Mouse (Mus musculus) kidney, embryonic 16.5 days (tissue): ENCODE measurements around the gene Il1rl1. TPM values are rescaled to one million over a fixed set of nuclear protein-coding genes. Genes with fewer than 3 reads are reported as not detected.

Source experiments
- ATAC-seq: fragments of 200-750 bp; cut with Nextera tagmentation; 2 replicates; pipeline ENCODE4 v1.8.0; 2017; ENCODE audit warnings: moderate TSS enrichment; ENCODE audit not compliant: low FRiP score, low TSS enrichment
- H3K27ac ChIP-seq: fragments of 300-500 bp; sonication (generic); 2 replicates; pipeline ENCODE4 v1.5.1; 2014; ENCODE audit warnings: low read length
- H3K27me3 ChIP-seq: fragments of 300-500 bp; sonication (generic); 2 replicates; pipeline ENCODE4 v1.6.1; 2014; ENCODE audit warnings: low read length, control low read depth, mixed read lengths; ENCODE audit not compliant: insufficient read depth
- H3K36me3 ChIP-seq: fragments of 300-500 bp; sonication (generic); 2 replicates; pipeline ENCODE4 v1.6.1; 2014; ENCODE audit warnings: low read length, control low read depth, mixed read lengths; ENCODE audit not compliant: insufficient read depth
- H3K4me1 ChIP-seq: fragments of 300-500 bp; sonication (generic); 2 replicates; pipeline ENCODE4 v1.6.1; 2014; ENCODE audit warnings: low read length, control low read depth, mixed read lengths; ENCODE audit not compliant: insufficient read depth
- H3K4me2 ChIP-seq: fragments of 300-500 bp; sonication (generic); replicated peaks from 2 replicates; pipeline ENCODE4 v1.6.1; 2014; ENCODE audit warnings: low read depth, low read length
- H3K4me3 ChIP-seq: fragments of 300-500 bp; sonication (generic); 2 replicates; pipeline ENCODE4 v1.5.1; 2014; ENCODE audit warnings: mild to moderate bottlenecking, low read length
- H3K9ac ChIP-seq: fragments of 300-500 bp; sonication (generic); replicated peaks from 2 replicates; pipeline ENCODE4 v1.6.1; 2014; ENCODE audit warnings: low read length
- H3K9me3 ChIP-seq: fragments of 300-500 bp; sonication (generic); 2 replicates; pipeline ENCODE4 v1.6.1; 2016; ENCODE audit warnings: low read length, control low read depth
- WGBS: fragments of 180-500 bp; shearing (Covaris S2); extraction: QIAGEN DNeasy Blood & Tissue Kit; methylation state at CpG from one replicate; pipeline ENCODE4 v1.1.7; 2014; 5-methylcytosine and 5-hydroxymethylcytosine counted together
- polyA plus RNA-seq: library from polyadenylated mRNA; unstranded; fragments of >200 nt; fragmentation: Nextera tagmentation; extraction: Ambion mirVana; gene quantifications from 2 replicates; pipeline ENCODE4 v1.2.1, GENCODE M21; 2015

Il1rl1 gene
- polyA plus RNA-seq, 1 experiment from 2014 or later = 0.21 TPM

- no peaks in the 10 kb centered on the region for H3K9me3 ChIP-seq
- no peak overlapping the region for H3K27ac ChIP-seq
- no peaks in the 10 kb centered on the region for H3K36me3 ChIP-seq
- no peaks in the 10 kb centered on the region for H3K27me3 ChIP-seq
- H3K4me3 ChIP-seq = no peak overlapping the region
- no peak for ATAC-seq
- WGBS = 70% methylated on average over 1 of the region's 1 CpGs
- no peak overlapping the region for H3K9ac ChIP-seq
- no peaks in the 10 kb centered on the region for H3K4me1 ChIP-seq
- H3K4me2 ChIP-seq = no peak overlapping the region
These were observed 19.5 kb upstream of the Il1rl1 start for GRCm38 (mm10) chr1:40409882-40410281.

- no peak overlapping the region for H3K27ac ChIP-seq
- 97% methylated on average over 1 of the region's 1 CpGs for WGBS
- no peak overlapping the region for H3K4me3 ChIP-seq
- ATAC-seq = no peak
- no peaks in the 10 kb centered on the region for H3K4me1 ChIP-seq
- H3K4me2 ChIP-seq = no peak overlapping the region
- no peaks in the 10 kb centered on the region for H3K36me3 ChIP-seq
- H3K9ac ChIP-seq = no peak overlapping the region
- no peaks in the 10 kb centered on the region for H3K27me3 ChIP-seq
- no peaks in the 10 kb centered on the region for H3K9me3 ChIP-seq
These were observed 16.3 kb upstream of the Il1rl1 start for GRCm38 (mm10) chr1:40413039-40413438.

DNA sequence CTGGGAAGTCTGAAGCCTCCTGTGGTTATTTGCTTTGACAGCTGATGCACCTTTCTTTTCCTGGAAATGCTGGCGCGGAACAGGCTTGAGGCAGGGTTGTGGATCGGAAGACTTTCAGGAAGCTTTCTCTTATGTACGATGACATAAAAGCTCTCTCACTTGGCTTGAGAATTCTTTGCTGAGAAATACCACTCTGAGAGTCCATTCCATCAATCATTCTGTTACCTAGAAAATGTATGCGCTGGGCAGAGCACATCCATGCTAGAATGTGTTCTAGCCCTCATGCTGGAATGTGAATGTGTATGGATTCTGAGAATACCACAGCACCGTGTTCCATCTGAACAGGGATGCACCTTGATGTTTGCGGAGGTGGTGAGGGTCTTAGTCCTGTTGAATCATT is 15.1 kb upstream of the Il1rl1 start:
- H3K4me2 ChIP-seq = no peak overlapping the region
- WGBS = 88% methylated on average over 7 of the region's 7 CpGs
- H3K4me3 ChIP-seq = no peak overlapping the region
- H3K9me3 ChIP-seq = no peaks in the 10 kb centered on the region
- no peak for ATAC-seq
- H3K4me1 ChIP-seq = no peaks in the 10 kb centered on the region
- H3K9ac ChIP-seq = no peak overlapping the region
- no peak overlapping the region for H3K27ac ChIP-seq
- H3K36me3 ChIP-seq = no peaks in the 10 kb centered on the region
- no peaks in the 10 kb centered on the region for H3K27me3 ChIP-seq

- Histone ChIP-seq H3K4me3 (no peak overlapping the region), H3K4me1 (no peaks in the 10 kb centered on the region), H3K36me3 (no peaks in the 10 kb centered on the region), H3K9ac (no peak overlapping the region), H3K9me3 (no peaks in the 10 kb centered on the region), H3K4me2 (no peak overlapping the region), H3K27me3 (no peaks in the 10 kb centered on the region), H3K27ac (no peak overlapping the region)
- 70% methylated on average over 7 of the region's 7 CpGs for WGBS
- ATAC-seq = no peak
These were observed 14.3 kb upstream of the Il1rl1 start for GRCm38 (mm10) chr1:40414863-40415656.

DNA sequence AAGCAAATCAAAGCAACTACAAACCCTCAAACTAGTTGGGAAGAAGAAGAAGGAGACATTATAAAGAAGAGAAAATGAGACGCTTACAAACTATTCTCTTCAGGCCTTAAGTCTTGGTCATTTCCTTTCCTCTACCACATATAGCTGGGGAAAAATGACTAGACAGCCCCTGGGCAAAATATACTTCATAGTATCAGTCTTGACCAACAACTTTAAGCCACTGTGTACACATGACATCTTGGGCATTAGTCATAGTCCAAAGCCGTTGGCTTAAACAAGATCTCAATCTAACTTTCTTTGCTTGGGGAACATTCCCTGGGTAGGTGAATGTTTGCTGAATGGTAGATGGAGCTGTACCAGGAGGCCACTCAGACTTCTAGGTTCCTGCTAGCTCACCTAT is 12.3 kb upstream of the Il1rl1 start:
- no peak for ATAC-seq
- H3K9me3 ChIP-seq = no peaks in the 10 kb centered on the region
- no peaks in the 10 kb centered on the region for H3K27me3 ChIP-seq
- WGBS = 81% methylated on average over 2 of the region's 2 CpGs
- H3K4me1 ChIP-seq = no peaks in the 10 kb centered on the region
- no peak overlapping the region for H3K27ac ChIP-seq
- H3K4me2 ChIP-seq = no peak overlapping the region
- no peak overlapping the region for H3K4me3 ChIP-seq
- no peaks in the 10 kb centered on the region for H3K36me3 ChIP-seq
- H3K9ac ChIP-seq = no peak overlapping the region

DNA sequence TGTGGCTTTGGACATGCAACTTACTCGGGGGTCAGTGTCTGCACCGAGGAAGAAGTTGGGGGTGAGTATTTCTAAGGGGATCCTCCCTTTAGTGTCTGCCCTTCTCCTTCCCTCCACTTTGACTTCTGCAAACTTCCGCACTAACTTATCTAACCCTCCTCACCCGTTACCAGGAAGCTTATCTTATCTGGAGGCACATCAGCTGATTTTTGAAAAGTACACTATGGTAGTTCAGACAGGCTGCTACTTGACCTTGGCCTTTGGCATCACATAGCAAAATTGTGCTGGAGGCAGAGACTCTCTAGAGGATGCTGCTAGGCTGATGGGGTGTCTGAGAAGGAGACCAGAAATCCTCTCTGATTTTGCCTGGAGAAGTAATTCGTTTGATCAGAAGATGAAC is 10.9 kb upstream of the Il1rl1 start:
- Histone ChIP-seq H3K27ac (no peak overlapping the region), H3K9ac (no peak overlapping the region), H3K27me3 (no peaks in the 10 kb centered on the region), H3K4me3 (no peak overlapping the region), H3K4me1 (no peaks in the 10 kb centered on the region), H3K4me2 (no peak overlapping the region), H3K36me3 (no peaks in the 10 kb centered on the region), H3K9me3 (no peaks in the 10 kb centered on the region)
- WGBS = 72% methylated on average over 5 of the region's 5 CpGs
- no peak for ATAC-seq

- Histone ChIP-seq H3K36me3 (no peaks in the 10 kb centered on the region), H3K4me3 (no peak overlapping the region), H3K27me3 (no peaks in the 10 kb centered on the region), H3K9me3 (no peaks in the 10 kb centered on the region), H3K4me1 (no peaks in the 10 kb centered on the region), H3K27ac (no peak overlapping the region), H3K9ac (no peak overlapping the region), H3K4me2 (no peak overlapping the region)
- 81% methylated on average over 6 of the region's 6 CpGs for WGBS
- ATAC-seq = no peak
These were observed 5.5 kb upstream of the Il1rl1 start for GRCm38 (mm10) chr1:40423892-40424291.

DNA sequence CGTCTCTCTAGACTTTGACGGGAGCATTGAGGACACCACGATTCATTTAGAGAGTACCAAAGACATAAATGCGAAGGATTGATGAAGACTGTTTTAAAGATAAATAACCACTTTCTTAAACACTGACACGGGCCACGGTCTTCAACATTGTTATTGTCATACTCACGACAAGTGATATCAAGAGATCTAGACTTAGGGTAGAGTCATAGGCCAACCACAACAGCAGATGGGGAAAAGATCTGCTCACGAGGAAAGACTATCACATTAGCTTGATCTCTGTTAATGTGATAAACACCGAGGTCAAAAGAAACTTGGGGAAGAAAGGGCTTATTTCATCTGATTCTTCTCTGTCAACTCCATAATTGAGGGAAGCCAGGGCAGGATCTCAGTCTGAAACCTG is 2.1 kb upstream of the Il1rl1 start:
- no peak overlapping the region for H3K4me3 ChIP-seq
- 83% methylated on average over 9 of the region's 9 CpGs for WGBS
- ATAC-seq = no peak
- H3K27me3 ChIP-seq = no peaks in the 10 kb centered on the region
- no peaks in the 10 kb centered on the region for H3K36me3 ChIP-seq
- H3K4me1 ChIP-seq = no peaks in the 10 kb centered on the region
- no peak overlapping the region for H3K27ac ChIP-seq
- H3K4me2 ChIP-seq = no peak overlapping the region
- no peaks in the 10 kb centered on the region for H3K9me3 ChIP-seq
- no peak overlapping the region for H3K9ac ChIP-seq

- H3K9ac ChIP-seq = no peak overlapping the region
- no peak for ATAC-seq
- no peaks in the 10 kb centered on the region for H3K36me3 ChIP-seq
- H3K27ac ChIP-seq = no peak overlapping the region
- no peaks in the 10 kb centered on the region for H3K27me3 ChIP-seq
- 74% methylated on average over 1 of the region's 1 CpGs for WGBS
- H3K4me3 ChIP-seq = no peak overlapping the region
- H3K9me3 ChIP-seq = no peaks in the 10 kb centered on the region
- no peaks in the 10 kb centered on the region for H3K4me1 ChIP-seq
- H3K4me2 ChIP-seq = no peak overlapping the region
These were observed 1.5 kb upstream of the Il1rl1 start for GRCm38 (mm10) chr1:40427901-40428300.

- no peak overlapping the region for H3K9ac ChIP-seq
- no peak for ATAC-seq
- 83% methylated on average over 4 of the region's 4 CpGs for WGBS
- no peaks in the 10 kb centered on the region for H3K36me3 ChIP-seq
- no peaks in the 10 kb centered on the region for H3K4me1 ChIP-seq
- no peak overlapping the region for H3K4me3 ChIP-seq
- H3K9me3 ChIP-seq = no peaks in the 10 kb centered on the region
- no peak overlapping the region for H3K27ac ChIP-seq
- H3K4me2 ChIP-seq = no peak overlapping the region
- H3K27me3 ChIP-seq = no peaks in the 10 kb centered on the region
These were observed 919 bp downstream of the Il1rl1 start for GRCm38 (mm10) chr1:40430143-40430834.
